Mouse (Mus musculus) liver, embryonic 14.5 days (tissue): ENCODE measurements at regions not wholly inside any gene's neighbourhood (a gene's known extent, or its start where the extent isn't known, plus 50 kb on each side); places are given as distances from the start of the nearest gene placed in this dataset.

Source experiments
- ATAC-seq: fragments of 200-750 bp; cut with Nextera tagmentation; 2 replicates; pipeline ENCODE4 v1.8.0; 2017; ENCODE audit warnings: moderate number of reproducible peaks, mild to moderate bottlenecking, moderate library complexity; ENCODE audit not compliant: insufficient read depth
- DNase-seq, 3 experiments: peaks; one replicate each; pipeline ENCODE4 v3.0.0-alpha.2; 2012 to 2013; ENCODE audit warnings: low read depth in 3 of 3, low spot score in 3 of 3
- H3K27ac ChIP-seq: fragments of 300-500 bp; sonication (generic); 2 replicates; pipeline ENCODE4 v1.5.1; 2014; ENCODE audit warnings: moderate library complexity, mild to moderate bottlenecking, control low read depth, inconsistent platforms
- H3K27me3 ChIP-seq: fragments of 300-500 bp; sonication (generic); 2 replicates; pipeline ENCODE4 v1.6.1; 2014; ENCODE audit warnings: mild to moderate bottlenecking, low read length, moderate library complexity; ENCODE audit not compliant: control insufficient read depth, insufficient read depth
- H3K36me3 ChIP-seq: fragments of 300-500 bp; sonication (generic); replicated peaks from 2 replicates; pipeline ENCODE4 v1.6.1; 2014; ENCODE audit warnings: low read depth; ENCODE audit not compliant: control insufficient read depth, insufficient read depth
- H3K4me1 ChIP-seq, 2 experiments: fragments of 200-500 bp in 1 of 2; fragments of 300-500 bp in 1 of 2; sonication (generic) in 1 of 2; replicated peaks; 2 replicates each; pipeline ENCODE4 v1.6.1; 2012 to 2014; ENCODE audit warnings: antibody characterized with exemption in 1 of 2, inconsistent platforms in 1 of 2, low read length in 1 of 2; ENCODE audit not compliant: control insufficient read depth in 2 of 2, insufficient read depth in 2 of 2
- H3K4me2 ChIP-seq: fragments of 300-500 bp; sonication (generic); 2 replicates; pipeline ENCODE4 v1.6.1; 2014; ENCODE audit warnings: low read depth, mild to moderate bottlenecking, control low read depth, moderate library complexity
- H3K4me3 ChIP-seq, 2 experiments: fragments of 200-500 bp in 1 of 2; fragments of 300-500 bp in 1 of 2; sonication (generic) in 1 of 2; 2 replicates each; pipeline ENCODE4 v1.5.1; 2012 to 2014; ENCODE audit warnings: low read depth in 2 of 2, low read length in 2 of 2, mild to moderate bottlenecking in 2 of 2, control low read depth in 1 of 2, inconsistent platforms in 1 of 2, moderate library complexity in 1 of 2; ENCODE audit not compliant: insufficient read depth in 1 of 2
- H3K9ac ChIP-seq: fragments of 300-500 bp; sonication (generic); replicated peaks from 2 replicates; pipeline ENCODE4 v1.6.1; 2014; ENCODE audit warnings: mild to moderate bottlenecking, control low read depth, moderate library complexity
- H3K9me3 ChIP-seq: fragments of 300-500 bp; sonication (generic); 2 replicates; pipeline ENCODE4 v1.6.1; 2016; ENCODE audit warnings: low read length, mixed read lengths; ENCODE audit not compliant: control insufficient read depth
- CTCF ChIP-seq: IDR thresholded peaks from 2 replicates; pipeline ENCODE4 v1.5.1; 2016; ENCODE audit warnings: antibody characterized with exemption, low read depth, control low read depth
- EP300 ChIP-seq: IDR thresholded peaks from 2 replicates; pipeline ENCODE4 v1.6.1; 2016; ENCODE audit warnings: antibody characterized with exemption, low read depth
- WGBS: fragments of 180-500 bp; shearing (Covaris S2); extraction: QIAGEN DNeasy Blood & Tissue Kit; methylation state at CpG from one replicate; pipeline ENCODE4 v1.1.7; 2014; ENCODE audit not compliant: insufficient replicate concordance; 5-methylcytosine and 5-hydroxymethylcytosine counted together

- no peaks in the 10 kb centered on the region for H3K36me3 ChIP-seq
- H3K4me2 ChIP-seq = no peak overlapping the region
- H3K27me3 ChIP-seq = no peaks in the 10 kb centered on the region
- H3K4me1 ChIP-seq = no peaks in the 10 kb centered on the region
- 36% methylated on average over 5 of the region's 5 CpGs for WGBS
- H3K9ac ChIP-seq = no peak overlapping the region
- no peak for DNase-seq
- no peak overlapping the region for H3K4me3 ChIP-seq
- no peak for ATAC-seq
- no peak overlapping the region for H3K27ac ChIP-seq
- no peaks in the 10 kb centered on the region; the same call in none of the 2 replicates for H3K9me3 ChIP-seq
- TF ChIP-seq CTCF = no peak
- no peak for TF ChIP-seq EP300
Measured at GRCm38 (mm10) chr9:113247950-113248349, 460.1 kb downstream of the Pdcd6ip start.

DNA sequence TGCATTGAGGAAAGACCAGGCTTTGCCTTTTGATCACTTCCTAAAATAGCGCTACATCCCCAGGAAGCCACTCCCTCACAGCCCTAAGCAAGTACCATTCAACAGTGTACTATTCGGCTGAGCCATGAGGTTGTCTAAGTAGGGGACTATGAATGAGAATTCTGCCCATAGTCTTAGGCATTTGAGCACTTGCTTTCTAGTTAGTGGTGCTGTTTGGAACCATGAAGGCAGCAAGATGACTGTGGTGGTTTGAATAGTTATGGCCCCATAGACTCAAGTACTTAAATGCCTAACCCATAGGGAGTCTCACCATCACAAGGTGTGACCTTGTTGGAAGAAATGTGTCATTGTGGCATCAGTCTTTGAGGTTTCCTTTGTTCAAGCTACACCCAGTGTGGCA lies 464.2 kb downstream of the Pdcd6ip start:
- WGBS = 62% methylated on average over 2 of the region's 2 CpGs
- Histone ChIP-seq H3K9ac (no peak overlapping the region), H3K4me2 (no peak overlapping the region), H3K4me1 (no peaks in the 10 kb centered on the region), H3K27me3 (no peaks in the 10 kb centered on the region), H3K9me3 (no peaks in the 10 kb centered on the region; the same call in none of the 2 replicates), H3K4me3 (no peak overlapping the region), H3K36me3 (no peaks in the 10 kb centered on the region), H3K27ac (no peak overlapping the region)
- DNase-seq (no peak), ATAC-seq (no peak)
- no peak for TF ChIP-seq EP300
- TF ChIP-seq CTCF = no peak

DNA sequence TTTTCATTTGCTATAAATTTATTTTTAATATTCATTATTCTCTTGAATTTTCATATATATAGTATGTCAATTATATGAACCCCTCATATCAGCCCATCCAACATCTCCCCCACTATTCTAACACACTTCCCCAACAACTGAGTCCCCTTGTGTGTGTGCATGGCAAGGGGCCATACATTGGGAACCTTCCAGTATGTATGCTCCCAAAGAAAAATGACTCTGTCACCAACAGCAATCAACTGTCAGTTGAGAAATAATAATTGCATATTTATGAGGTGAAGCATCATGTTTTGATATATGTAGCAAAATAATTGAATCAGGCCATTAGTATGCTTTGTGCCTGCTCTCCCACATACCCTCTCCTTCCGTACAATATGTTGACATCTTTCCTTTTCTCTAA lies 474.7 kb downstream of the Pdcd6ip start:
- no peak for DNase-seq
- Histone ChIP-seq H3K36me3 (no peaks in the 10 kb centered on the region), H3K9ac (no peak overlapping the region), H3K9me3 (no peaks in the 10 kb centered on the region), H3K27ac (no peak overlapping the region), H3K4me3 (no peak overlapping the region), H3K4me2 (no peak overlapping the region), H3K27me3 (no peaks in the 10 kb centered on the region), H3K4me1 (no peaks in the 10 kb centered on the region)
- TF ChIP-seq CTCF (no peak), EP300 (no peak)
- no peak for ATAC-seq
- 61% methylated on average over 1 of the region's 1 CpGs for WGBS

DNA sequence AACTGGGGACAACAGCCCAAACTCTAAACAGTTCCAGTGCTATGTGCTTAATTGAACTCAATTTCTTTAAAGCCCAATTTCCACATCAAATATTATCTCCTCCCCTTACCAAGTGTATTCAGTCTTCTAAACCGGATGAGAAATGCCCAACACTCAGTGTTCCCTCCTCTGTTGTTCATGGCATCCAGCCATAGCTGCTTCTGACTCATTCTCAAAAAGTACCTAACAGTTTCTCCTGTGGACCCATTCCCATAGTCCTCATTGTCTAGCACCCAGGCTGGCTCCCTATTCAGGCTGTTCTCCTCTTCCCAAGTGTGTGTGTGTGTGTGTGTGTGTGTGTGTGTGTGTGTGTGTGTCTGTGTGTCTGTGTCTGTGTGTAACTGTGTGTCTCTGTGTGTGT lies 478.7 kb downstream of the Pdcd6ip start:
- Histone ChIP-seq H3K36me3 (no peaks in the 10 kb centered on the region), H3K4me2 (no peak overlapping the region), H3K4me1 (no peaks in the 10 kb centered on the region), H3K27me3 (no peaks in the 10 kb centered on the region), H3K9me3 (no peaks in the 10 kb centered on the region), H3K27ac (no peak overlapping the region), H3K4me3 (no peak overlapping the region), H3K9ac (no peak overlapping the region)
- DNase-seq (no peak), ATAC-seq (no peak)
- TF ChIP-seq EP300 = no peak
- no peak for TF ChIP-seq CTCF
- 29% methylated on average over 1 of the region's 1 CpGs for WGBS

DNA sequence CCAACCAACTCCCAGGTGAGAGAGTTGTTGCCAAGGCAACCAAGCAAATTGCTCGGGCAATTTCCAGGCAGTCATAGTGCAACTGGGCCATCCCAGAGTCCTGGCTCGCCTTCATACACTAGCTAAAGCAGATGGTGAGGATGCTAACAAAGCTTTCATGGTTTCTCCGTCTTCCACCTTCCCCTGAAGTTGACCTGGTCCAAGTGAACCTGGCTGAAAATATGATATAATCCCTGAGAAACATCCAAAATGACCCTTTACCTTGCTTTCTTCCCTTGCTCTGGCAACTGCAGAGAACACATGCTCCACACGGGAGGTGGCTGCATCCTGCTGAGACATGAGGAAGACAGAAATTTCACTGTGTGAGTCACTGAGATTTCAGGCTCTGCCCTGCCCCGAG lies 494.1 kb downstream of the Pdcd6ip start:
- no peaks in the 10 kb centered on the region for H3K36me3 ChIP-seq
- no peaks in the 10 kb centered on the region for H3K27me3 ChIP-seq
- TF ChIP-seq CTCF = no peak
- no peaks in the 10 kb centered on the region for H3K4me1 ChIP-seq
- 59% methylated on average over 5 of the region's 5 CpGs for WGBS
- DNase-seq (no peak), ATAC-seq (no peak)
- no peak overlapping the region for H3K9ac ChIP-seq
- H3K4me2 ChIP-seq = no peak overlapping the region
- H3K27ac ChIP-seq = no peak overlapping the region
- H3K9me3 ChIP-seq = no peaks in the 10 kb centered on the region
- no peak overlapping the region for H3K4me3 ChIP-seq
